Mouse (Mus musculus) kidney, adult 18-20 months (tissue): ENCODE data around the gene Gm10100.
A peak's percentile ranks its signal among the peaks of the same experiment; 100 is the strongest.
"Not testable (repeated sequence)": the region's sequence is repeated elsewhere in the genome, so short reads cannot be mapped to it uniquely, and the experiment has no call there.

Source experiments
- DNase-seq: peaks from one replicate; pipeline ENCODE4 v3.0.0; 2021

The Gm10100 gene

DNA sequence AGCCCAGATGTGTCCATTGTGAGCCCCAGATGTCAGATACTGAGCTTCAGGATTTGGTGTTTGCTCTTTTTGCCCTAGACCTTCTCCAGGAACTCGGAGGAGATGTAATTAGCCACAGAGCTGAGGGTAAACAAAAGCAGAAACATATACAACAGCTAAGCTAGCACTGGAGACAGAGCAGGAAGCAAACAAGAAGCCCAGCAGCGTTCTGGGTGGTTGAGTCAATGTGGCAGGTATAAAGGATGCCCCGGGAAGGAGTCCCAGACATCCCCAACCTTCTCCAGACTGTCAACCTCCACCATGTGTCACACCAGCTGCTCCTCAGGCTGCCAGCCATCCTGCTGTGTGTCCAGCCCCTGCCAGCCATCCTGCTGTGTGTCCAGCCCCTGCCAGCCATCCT lies at the start of gene Gm10100:
Gene Gm10100, plus strand, starts transcription at position 301 of the 400 bp plus-strand sequence.
- DNase-seq = no peak

- DNase-seq = no peak
Measured at GRCm38 (mm10) chr10:77677562-77677961, 48.7 kb upstream of the Gm10100 start.

GRCm38 (mm10) chr10:77682994-77683393 lies 43.3 kb upstream of the Gm10100 start:
- no peak for DNase-seq

DNA sequence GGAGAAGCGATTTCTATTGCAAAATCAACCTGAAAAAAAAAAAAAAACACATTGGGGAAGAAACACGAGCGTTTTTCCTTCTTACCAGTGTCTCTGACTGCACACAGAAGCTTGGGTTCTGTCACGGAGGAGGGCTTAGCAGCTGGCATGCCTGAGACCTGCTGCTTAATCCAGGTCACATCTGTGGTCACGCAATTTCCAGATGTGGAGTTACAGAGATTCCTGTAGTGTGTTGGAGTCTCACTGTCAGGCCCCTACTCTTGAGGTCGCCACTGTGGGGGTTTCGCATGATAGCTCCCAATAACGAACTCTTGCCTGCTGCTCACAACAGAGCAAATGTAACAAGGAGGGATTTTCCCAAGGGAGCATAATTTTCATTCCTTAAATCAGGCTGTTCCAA lies 42.1 kb upstream of the Gm10100 start:
- DNase-seq = no peak

DNA sequence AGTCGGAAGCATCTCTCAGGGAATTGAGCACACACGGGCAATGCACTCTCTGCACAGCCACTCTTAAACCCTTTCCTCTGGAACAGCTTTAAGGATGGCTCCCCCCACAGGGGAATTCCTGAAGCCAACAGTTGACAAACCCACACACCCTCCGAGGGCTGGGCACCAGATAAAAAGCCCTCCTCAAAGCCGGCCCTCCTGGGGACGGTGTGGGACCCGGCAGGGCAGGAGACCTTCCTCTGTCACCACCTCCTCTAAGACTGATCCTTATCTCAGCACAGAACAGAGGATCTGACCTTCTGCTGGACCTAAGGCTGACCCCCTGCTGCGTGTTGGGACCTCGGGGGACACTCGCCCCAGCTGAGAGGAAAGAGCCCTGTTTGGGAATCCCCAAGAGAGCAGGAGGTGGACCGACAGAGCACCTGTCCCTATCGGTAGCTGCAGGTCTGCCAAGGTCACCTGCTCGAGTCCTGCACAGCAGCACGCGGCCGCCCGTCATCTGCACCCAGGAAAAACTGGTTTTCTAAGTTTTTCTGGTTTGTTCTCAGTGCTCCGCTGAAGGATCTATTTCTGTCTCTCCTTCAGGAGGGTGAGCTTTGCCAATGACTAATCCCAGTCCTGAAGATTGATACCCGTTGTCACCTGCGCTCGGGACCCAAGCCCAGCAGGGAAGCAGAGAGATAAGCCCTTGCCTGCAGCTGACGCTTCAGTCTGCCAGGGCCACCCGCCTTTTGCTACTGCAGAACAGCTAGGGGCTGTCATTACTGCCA lies 40.2 kb upstream of the Gm10100 start, which contains the start of gene Tspear:
Gene Tspear, plus strand, starts transcription at position 675 of the 770 bp plus-strand sequence.
- no peak for DNase-seq

- DNase-seq = no peak
Measured at GRCm38 (mm10) chr10:77687021-77687420, 39.3 kb upstream of the Gm10100 start.

GRCm38 (mm10) chr10:77690356-77690807 lies 35.9 kb upstream of the Gm10100 start, which contains the start of gene Gm19402:
Gene Gm19402, minus strand, starts transcription at chr10:77690757.
- DNase-seq = not testable (repeated sequence)

GRCm38 (mm10) chr10:77697133-77697532 lies 29.2 kb upstream of the Gm10100 start, which contains the start of gene Gm9508:
Gene Gm9508, minus strand, starts transcription at chr10:77697233.
- DNase-seq = no peak

DNA sequence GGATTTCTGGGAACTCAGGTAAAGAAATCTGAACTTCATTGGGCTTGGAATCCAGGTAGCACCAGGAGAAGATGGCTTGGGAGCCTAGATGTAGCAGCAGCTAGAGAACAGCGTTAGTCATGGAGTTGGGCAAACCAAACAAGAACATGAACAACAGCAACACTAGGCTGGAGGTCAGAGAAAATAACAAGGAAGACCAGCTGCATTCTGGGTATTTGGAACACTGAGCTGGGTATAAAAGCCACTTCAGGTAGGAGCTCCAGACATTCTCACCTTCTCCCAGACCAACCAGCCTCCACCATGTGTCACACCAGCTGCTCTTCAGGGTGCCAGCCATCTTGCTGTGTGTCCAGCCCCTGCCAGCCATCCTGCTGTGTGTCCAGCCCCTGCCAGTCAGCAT lies 20.0 kb upstream of the Gm10100 start, which contains the start of gene Gm10272:
Gene Gm10272, plus strand, starts transcription at position 301 of the 400 bp plus-strand sequence.
- no peak for DNase-seq

DNA sequence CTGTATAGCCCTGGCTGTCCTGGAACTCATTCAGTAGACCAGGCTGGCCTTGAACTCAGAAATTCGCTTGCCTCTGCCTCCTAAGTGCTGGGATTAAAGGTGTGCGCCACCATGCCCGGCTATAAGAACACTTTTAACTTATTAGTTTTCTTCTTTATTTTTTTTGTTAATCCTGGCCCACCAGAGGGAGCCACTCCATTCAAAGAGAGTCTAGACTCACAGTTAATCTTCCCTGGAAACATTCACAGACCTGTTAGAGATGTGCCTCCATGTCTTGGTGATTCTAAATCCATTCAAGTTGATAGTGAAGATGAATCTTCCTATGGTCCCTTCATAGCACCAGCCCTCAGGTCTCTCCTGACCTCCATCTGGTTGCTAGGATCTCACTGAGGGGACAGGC lies 16.5 kb upstream of the Gm10100 start:
- no peak for DNase-seq

GRCm38 (mm10) chr10:77711157-77711556 lies 15.1 kb upstream of the Gm10100 start, which contains the start of gene Gm10024:
Gene Gm10024, plus strand, starts transcription at chr10:77711457.
- not testable (repeated sequence) for DNase-seq

DNA sequence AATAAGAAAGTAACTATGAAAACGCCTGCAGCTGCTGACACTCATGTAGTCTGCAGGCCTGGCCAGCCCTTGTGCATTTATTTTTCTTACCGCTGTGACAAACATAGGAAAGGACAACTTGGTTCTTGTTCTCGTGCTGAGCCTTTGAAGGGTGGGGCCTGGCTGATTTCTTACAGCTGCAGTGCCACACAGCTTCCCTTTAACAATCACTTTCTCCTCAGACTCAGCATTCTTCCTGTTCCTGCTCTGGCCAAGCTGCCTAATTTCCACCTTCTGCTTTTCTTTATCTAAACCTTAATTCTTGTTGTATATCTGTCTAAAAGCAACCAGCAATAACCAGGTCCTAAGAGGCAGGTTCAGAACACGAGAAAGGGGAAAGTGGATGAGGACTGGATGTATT lies 12.6 kb upstream of the Gm10100 start:
- DNase-seq = no peak

- no peak for DNase-seq
Measured at GRCm38 (mm10) chr10:77715507-77715906, 10.8 kb upstream of the Gm10100 start, which contains the start of gene Gm10142. Gene Gm10142, plus strand, starts transcription at chr10:77715807.

GRCm38 (mm10) chr10:77720299-77720698 lies 6.0 kb upstream of the Gm10100 start, which contains the start of gene Krtap12-1:
Gene Krtap12-1, plus strand, starts transcription at chr10:77720599.
- DNase-seq = not testable (repeated sequence)

DNA sequence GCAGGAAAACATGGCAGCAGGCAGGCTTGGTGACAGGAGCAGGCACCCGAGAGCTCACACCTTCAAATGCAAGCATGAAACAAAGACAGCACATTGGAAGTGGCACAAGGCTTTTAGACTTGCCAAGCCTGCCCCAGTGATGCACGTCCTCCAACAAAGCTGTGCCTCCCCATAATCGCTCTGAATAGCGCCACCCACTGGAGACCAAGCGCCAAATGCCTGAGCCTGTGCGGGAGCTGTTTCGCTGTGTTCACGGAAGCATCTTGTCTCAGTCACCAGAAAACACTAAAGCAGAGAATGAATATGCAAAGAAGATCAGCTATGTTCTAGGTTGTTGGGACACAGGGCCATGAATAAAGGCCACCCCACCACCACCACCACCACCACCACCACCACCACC lies 1.4 kb upstream of the Gm10100 start:
- DNase-seq = no peak

DNA sequence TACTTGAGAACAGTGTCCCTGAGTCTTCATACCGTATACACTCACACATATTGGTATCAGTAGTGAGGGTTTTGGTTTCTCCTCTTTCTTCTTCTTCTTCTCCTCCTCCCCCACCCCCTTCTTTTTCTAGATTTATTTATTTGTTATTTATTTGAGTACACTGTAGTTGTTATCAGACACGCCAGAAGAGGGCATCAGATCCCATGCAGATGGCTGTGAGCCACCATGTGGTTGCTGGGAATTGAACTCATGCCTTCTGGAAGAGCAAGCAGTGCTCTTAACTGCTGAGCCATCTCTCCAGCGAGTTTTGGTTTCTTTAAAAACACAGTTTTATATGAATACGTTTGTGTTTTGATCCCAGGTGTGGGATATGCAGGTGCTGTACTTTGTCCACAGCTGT lies 2.0 kb downstream of the Gm10100 start:
- DNase-seq = no peak

- peak; percentile 5 for DNase-seq
Measured at GRCm38 (mm10) chr10:77729241-77729640, 3.0 kb downstream of the Gm10100 start.

GRCm38 (mm10) chr10:77735928-77736327 lies 9.6 kb downstream of the Gm10100 start:
- no peak for DNase-seq

- DNase-seq = no peak
Measured at GRCm38 (mm10) chr10:77738929-77739328, 12.6 kb downstream of the Gm10100 start.

DNA sequence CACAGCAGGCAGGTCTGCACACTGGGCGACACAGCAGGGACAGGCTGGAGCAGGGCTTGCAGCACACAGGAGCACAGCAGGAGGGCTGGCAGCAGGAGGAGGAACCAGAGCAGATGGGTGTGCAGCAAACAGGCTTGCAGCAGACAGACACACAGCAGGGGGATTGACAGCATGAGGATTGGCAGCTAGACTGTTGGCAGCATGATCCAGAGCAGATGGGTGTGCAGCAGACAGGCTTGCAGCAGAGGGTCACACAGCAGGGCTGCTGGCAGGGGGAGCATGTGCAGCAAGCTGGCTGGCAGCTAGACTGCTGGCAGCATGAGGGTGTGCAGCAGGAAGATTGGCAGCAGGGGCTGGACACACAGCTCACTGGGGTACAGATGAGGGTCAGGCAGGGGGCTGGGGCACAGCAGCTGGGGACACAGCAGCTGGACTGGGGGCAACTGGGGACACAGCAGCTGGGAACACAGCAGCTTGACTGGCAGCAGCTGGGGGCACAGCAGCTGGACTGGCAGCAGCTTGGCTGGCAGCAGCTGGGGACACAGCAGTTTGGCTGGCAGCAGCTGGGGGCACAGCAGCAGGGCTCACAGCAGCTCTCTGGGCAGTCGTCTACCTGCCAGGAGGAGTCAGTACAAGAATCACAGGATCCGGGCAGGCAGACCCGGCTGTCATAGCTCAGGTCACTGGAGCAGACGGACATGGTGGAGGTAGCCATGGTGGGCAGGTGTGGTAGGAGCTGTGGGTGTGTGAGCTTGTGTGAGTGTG lies 15.8 kb downstream of the Gm10100 start, which contains the start of gene Gm18596:
Gene Gm18596, minus strand, starts transcription at position 715 of the 765 bp plus-strand sequence.
- DNase-seq = not testable (repeated sequence)

DNA sequence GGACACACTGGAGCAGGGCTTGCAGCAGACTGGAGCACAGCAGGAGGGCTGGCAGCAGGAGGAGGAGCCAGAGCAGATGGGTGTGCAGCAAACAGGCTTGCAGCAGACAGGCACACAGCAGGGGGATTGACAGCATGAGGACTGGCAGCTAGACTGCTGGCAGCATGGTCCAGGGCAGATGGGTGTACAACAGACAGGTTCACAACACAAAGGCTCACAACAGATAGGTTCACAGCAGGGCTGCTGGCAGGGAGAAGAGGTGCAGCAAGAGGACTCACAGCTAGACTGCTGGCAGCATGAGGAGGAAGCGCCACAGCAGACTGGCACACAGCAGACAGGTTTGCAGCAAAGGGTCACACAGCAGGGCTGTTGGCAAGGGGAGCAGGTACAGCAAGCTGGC lies 24.4 kb downstream of the Gm10100 start:
- DNase-seq = not testable (repeated sequence)

GRCm38 (mm10) chr10:77751254-77751653 lies 25.0 kb downstream of the Gm10100 start, which contains the start of gene Gm9736:
Gene Gm9736, minus strand, starts transcription at chr10:77751354.
- not testable (repeated sequence) for DNase-seq

- not testable (repeated sequence) for DNase-seq
Measured at GRCm38 (mm10) chr10:77752312-77752711, 26.0 kb downstream of the Gm10100 start.
